Mouse (Mus musculus): ENCODE data around the gene Gm8909. TPM values are rescaled to one million over a fixed set of nuclear protein-coding genes. Genes with fewer than 3 reads are reported as not detected.
"Not testable (repeated sequence)": the region's sequence is repeated elsewhere in the genome, so short reads cannot be mapped to it uniquely, and the experiment has no call there.

The Gm8909 gene
- not detected for total RNA-seq (2021)
- long read RNA-seq, experiment 1, partial matches to known transcripts: 1 of 1 reads
- long read RNA-seq, experiment 1, other reads (novel, unspliced or antisense): 0 of 1 reads
- long read RNA-seq, experiment 2: 0 reads

DNA sequence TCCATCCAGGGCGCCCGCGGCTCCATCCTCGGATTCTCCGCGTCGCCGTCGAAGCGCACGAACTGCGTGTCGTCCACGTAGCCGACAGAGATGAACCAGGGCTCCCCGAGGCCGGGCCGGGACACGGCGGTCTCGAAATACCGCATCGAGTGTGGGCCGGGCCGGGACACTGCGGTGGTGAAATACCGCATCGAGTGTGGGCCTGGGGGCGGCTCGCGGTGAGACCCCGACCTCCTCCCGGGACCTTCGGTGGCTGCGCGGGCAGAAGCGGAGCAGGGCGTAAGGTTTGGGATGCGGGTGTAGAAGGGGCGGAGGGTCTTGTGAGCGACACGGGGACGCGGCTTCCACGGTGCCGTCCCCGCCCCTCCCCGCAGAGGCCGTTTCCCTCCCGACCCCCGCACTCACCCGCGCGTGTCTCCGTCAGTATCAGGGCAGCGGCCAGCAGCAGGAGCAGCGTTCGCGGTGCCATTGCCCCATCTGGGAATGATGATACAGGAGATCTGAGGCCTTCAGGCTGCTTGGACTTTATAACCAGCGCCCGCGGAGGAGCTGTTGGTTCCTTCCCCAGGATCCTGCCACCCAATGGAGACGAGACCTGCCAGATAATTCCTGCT lies at the start of gene Gm8909:
TSS of gene Gm8909 (minus strand) at position 499 of the 614 bp plus-strand sequence.
- no peak for DNase-seq
- intact Hi-C loops (cut with DNase I): no loop called here

DNA sequence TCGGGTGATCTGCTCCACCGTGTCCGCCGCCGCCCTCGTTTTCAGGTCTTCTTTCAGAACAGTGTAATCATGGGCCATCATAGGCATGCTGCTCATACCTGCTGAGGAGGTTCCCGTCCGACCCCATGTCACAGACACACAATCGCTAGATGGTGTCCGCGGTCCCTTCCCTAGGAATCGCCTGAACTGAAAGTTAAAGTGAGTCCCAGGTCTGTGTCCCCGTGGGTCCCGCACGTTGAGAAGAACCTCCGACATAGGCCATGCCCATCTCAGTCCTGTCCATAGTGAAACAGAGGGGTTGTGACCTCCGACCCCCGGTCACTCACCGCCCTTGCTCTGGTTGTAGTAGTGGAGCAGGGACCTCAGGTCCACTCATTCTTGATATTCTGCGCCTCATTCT lies 47.2 kb upstream of the Gm8909 start:
- intact Hi-C loops (cut with DNase I): no loop called here
- no peak for DNase-seq

GRCm38 (mm10) chr17:36206846-36207245 lies 38.5 kb upstream of the Gm8909 start:
- DNase-seq: no peak
- intact Hi-C loops (cut with DNase I): no loop called here

- intact Hi-C loops (cut with DNase I): no loop called here
- DNase-seq: no peak
Measured at GRCm38 (mm10) chr17:36205862-36206261, 37.5 kb upstream of the Gm8909 start.

GRCm38 (mm10) chr17:36205456-36205855 lies 37.1 kb upstream of the Gm8909 start:
- intact Hi-C loops (cut with DNase I): no loop called here
- peak in 1 of 2 experiments; percentile 8 for DNase-seq

GRCm38 (mm10) chr17:36201851-36202250 lies 33.5 kb upstream of the Gm8909 start:
- intact Hi-C loops (cut with DNase I): no loop called here
- DNase-seq: no peak

DNA sequence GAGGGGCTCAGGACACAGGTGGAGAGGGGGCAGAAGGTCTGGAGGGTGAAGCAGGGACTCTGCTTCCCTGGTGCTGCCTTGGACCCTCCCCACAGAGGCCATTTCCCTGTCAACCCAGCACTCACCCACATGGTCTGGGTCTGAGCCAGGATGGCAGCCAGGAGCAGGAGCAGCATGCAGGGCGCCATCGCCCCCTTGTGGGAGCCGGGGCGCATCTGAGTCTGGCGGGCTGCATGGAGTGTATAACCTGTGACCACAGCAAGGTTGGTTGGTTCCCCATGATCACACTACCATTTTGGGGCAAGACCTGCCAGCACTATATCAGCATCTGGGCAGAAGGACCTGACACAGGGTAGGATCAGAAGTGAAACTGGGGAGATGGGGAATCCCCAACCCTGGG lies 30.0 kb upstream of the Gm8909 start:
- intact Hi-C loops (cut with DNase I): loop anchor here (10.0 kb wide), 1 partner anchor 264 kb away; no protein-coding TSS in a partner anchor
- peak in 1 of 2 experiments; percentile 9 for DNase-seq

- DNase-seq: no peak
- intact Hi-C loops (cut with DNase I): loop anchor here (5.0 to 10.0 kb wide), 2 partner anchors 197 to 260 kb away; no protein-coding TSS in a partner anchor
Measured at GRCm38 (mm10) chr17:36194471-36194870, 26.1 kb upstream of the Gm8909 start.

DNA sequence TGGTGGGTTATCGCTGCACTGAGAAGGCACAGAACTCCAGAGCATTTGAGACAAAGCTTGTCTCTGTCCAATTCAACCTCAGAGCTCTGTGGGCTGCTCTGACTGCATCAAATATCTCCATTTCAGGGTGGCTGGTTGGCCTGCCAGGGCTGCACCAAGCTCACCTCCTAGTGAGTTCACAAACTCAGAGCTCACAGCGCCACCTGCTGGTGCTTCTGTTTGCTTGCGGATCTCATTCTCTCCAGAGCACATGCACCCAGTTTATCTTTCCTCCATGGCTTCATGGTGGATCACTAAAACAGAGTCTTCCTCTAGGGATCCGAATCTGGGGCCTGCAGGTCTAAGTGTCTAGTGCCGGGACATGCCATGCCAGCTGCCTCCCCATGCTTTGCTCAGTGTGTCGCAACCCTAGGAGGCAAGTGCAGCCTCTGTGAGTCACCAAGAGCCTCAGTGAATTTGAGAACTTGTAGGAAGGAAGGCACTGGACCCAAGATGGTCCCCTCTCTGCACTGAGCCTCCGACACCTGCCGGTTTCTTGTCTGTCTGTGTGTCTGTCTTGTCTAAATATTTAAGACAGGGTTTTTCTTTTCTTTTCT lies 25.3 kb upstream of the Gm8909 start:
- peak; percentile 56 to 71 for DNase-seq
- intact Hi-C loops (cut with DNase I): loop anchor here (5.0 to 10.0 kb wide), 2 partner anchors 196 to 259 kb away; no protein-coding TSS in a partner anchor

GRCm38 (mm10) chr17:36192371-36192770 lies 24.0 kb upstream of the Gm8909 start:
- intact Hi-C loops (cut with DNase I): loop anchor here (5.0 to 10.0 kb wide), 2 partner anchors 195 to 258 kb away; no protein-coding TSS in a partner anchor

DNA sequence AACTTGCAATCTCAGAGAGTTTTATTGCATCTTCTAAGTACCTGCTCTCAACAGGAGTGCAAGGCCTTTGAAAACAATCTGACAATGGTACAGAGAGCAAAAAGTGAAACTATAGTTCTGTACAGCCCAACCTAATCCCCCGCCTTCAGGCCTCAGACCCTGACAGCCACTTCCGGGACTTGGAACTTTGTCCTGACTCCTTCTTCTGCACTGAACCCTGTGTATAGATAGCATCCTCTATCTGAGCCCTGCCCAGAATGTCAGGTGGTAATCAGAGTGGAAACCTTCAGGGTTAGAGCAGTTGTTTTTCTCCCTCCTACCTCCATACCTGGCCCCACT lies 21.8 kb upstream of the Gm8909 start, which contains the start of gene H2-T3:
TSS of gene H2-T3 (minus strand) at position 119 of the 339 bp plus-strand sequence.
- intact Hi-C loops (cut with DNase I): loop anchor here (5.0 to 10.0 kb wide), 2 partner anchors 193 to 255 kb away; no protein-coding TSS in a partner anchor
- no peak for DNase-seq

More at GRCm38 (mm10) chr17:36192371-36192770, 24.0 kb upstream of the Gm8909 start:
- no peak for DNase-seq

GRCm38 (mm10) chr17:36189491-36190168 lies 21.3 kb upstream of the Gm8909 start:
- intact Hi-C loops (cut with DNase I): loop anchor here (5.0 to 10.0 kb wide), 2 partner anchors 192 to 255 kb away; no protein-coding TSS in a partner anchor

GRCm38 (mm10) chr17:36187540-36187939 lies 19.2 kb upstream of the Gm8909 start:
- intact Hi-C loops (cut with DNase I): no loop called here
- no peak for DNase-seq

More at GRCm38 (mm10) chr17:36189491-36190168, 21.3 kb upstream of the Gm8909 start:
- DNase-seq: no peak

- no peak for DNase-seq
- intact Hi-C loops (cut with DNase I): no loop called here
Measured at GRCm38 (mm10) chr17:36182212-36182611, 13.9 kb upstream of the Gm8909 start.

DNA sequence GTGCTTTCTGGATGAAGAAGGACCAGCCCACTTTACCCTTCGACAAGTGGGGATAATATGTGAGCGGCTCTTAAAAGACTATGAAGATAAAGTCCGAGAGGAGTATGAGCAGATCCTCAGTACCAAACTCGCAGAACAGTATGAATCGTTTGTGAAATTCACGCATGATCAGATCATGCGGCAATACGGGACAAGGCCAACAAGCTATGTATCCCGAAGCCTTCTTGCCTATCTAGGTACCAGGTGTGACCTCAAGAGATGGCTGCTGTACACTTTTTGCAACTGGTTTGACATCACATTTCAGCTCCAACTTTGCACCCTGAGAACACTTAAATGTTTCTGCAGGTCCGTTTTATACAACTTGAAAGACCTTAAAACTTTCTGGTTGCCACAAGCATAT lies 11.1 kb upstream of the Gm8909 start:
- DNase-seq; intact Hi-C loops (cut with DNase I): not testable (repeated sequence)

- intact Hi-C loops (cut with DNase I): not testable (repeated sequence)
- DNase-seq: peak; percentile 6 to 12
Measured at GRCm38 (mm10) chr17:36178938-36179337, 10.6 kb upstream of the Gm8909 start.

DNA sequence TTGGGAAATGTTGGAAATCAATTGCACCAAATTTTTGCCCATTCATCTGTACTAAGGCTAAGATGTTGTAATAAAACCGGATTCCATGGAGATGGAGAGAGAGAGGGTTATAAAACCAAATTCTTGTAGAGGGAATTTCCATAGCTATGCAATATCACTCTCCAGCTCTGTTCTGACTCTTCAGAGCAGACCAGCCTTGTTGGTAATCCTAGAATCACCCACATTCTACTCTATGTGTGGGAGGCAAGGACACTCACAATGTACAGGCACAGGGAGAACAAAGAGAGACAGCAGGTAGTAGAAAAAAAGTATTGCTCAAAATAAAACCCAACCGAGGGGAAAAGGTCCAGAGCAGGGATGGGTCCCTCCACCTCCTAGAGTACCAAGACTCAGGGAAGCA lies 7.8 kb upstream of the Gm8909 start:
- DNase-seq; intact Hi-C loops (cut with DNase I): not testable (repeated sequence)

GRCm38 (mm10) chr17:36170287-36170814 lies 2.0 kb upstream of the Gm8909 start:
- DNase-seq: no peak
- intact Hi-C loops (cut with DNase I): no loop called here

DNA sequence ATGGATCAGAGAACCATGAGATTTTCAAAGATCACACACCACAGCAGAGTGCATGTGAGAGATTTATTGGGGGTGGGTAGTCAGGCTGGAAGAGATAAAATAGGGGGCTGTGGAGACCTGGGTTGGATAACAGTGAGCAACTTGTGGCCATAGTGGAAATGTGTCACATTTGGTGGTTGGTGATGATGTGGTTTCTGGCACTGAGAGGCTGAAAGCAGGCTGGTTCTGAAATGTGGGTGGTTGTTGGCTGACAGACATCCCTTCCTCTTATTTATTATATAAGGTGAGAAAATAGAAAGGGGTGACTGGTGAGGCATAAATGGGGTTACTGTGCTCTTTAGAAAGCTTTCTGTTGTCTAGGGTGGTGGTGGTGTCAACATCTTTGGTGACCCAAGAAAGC lies 1.4 kb upstream of the Gm8909 start:
- intact Hi-C loops (cut with DNase I): no loop called here
- no peak for DNase-seq

- DNase-seq; intact Hi-C loops (cut with DNase I): not testable (repeated sequence)
Measured at GRCm38 (mm10) chr17:36169094-36169493, 757 bp upstream of the Gm8909 start.
